Mouse (Mus musculus) forebrain, embryonic 10.5 days (tissue): ENCODE data around the gene Tex35. TPM values are rescaled to one million over a fixed set of nuclear protein-coding genes. Genes with fewer than 3 reads are reported as not detected.
A peak's percentile ranks its signal among the peaks of the same experiment; 100 is the strongest.

Experiments
- DNase-seq: peaks from one replicate; pipeline ENCODE4 v3.0.0-alpha.2; 2017; ENCODE audit warnings: low spot score; ENCODE audit errors: extremely low spot score
- H3K27ac ChIP-seq: fragments of 300-500 bp; sonication (generic); 2 replicates; pipeline ENCODE4 v1.5.1; 2016; ENCODE audit warnings: mild to moderate bottlenecking
- H3K27me3 ChIP-seq: fragments of 300-500 bp; sonication (generic); 2 replicates; pipeline ENCODE4 v1.6.1; 2016; ENCODE audit warnings: mild to moderate bottlenecking; ENCODE audit not compliant: poor library complexity, severe bottlenecking
- H3K36me3 ChIP-seq: fragments of 300-500 bp; sonication (generic); replicated peaks from 2 replicates; pipeline ENCODE4 v1.6.1; 2016; ENCODE audit warnings: mild to moderate bottlenecking, moderate library complexity
- H3K4me1 ChIP-seq: fragments of 300-500 bp; sonication (generic); 2 replicates; pipeline ENCODE4 v1.6.1; 2016
- H3K4me3 ChIP-seq: fragments of 300-500 bp; sonication (generic); 2 replicates; pipeline ENCODE4 v1.5.1; 2016; ENCODE audit warnings: mild to moderate bottlenecking, moderate library complexity
- H3K9me3 ChIP-seq: fragments of 300-500 bp; sonication (generic); 2 replicates; pipeline ENCODE4 v1.6.1; 2016; ENCODE audit warnings: mild to moderate bottlenecking, moderate library complexity
- WGBS: fragments of 180-500 bp; shearing (Covaris S2); methylation state at CpG from one replicate; pipeline ENCODE4 v1.1.7; 2016; 5-methylcytosine and 5-hydroxymethylcytosine counted together
- polyA plus RNA-seq: library from polyadenylated mRNA; unstranded; fragments of >200 nt; fragmentation: Nextera tagmentation; extraction: Ambion mirVana; gene quantifications from 2 replicates; pipeline ENCODE4 v1.2.1, GENCODE M21; 2016

Gene Tex35
- polyA plus RNA-seq, 1 experiment from 2014 or later: not detected

DNA sequence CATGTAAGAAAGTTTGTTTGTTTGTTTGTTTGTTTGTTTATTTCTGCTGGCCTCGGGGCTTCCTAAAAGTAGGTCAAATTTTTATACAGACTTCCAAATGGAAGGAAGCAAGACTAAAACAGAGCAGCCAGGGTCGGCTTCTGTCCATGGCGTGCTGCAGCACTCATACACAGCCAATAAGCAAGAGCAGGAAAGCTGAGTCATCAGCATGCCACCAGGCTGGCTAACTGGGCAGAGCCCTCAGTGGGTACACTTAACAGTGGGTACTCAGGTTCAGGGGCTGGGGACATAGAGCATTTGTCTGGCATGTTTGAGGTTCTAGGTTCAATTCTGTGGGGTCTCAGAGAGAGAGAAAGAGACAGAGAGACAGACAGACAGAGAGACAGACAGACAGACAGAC lies 47.3 kb downstream of the Tex35 start:
- no peak overlapping the region for H3K27ac ChIP-seq
- H3K27me3 ChIP-seq: peaks cover 16% of the 10 kb centered on the region
- H3K4me3 ChIP-seq: no peak overlapping the region
- peaks cover 44% of the 10 kb centered on the region for H3K4me1 ChIP-seq
- H3K9me3 ChIP-seq: no peaks in the 10 kb centered on the region
- no peak for DNase-seq
- WGBS: 89% methylated on average over 3 of the region's 3 CpGs
- H3K36me3 ChIP-seq: no peaks in the 10 kb centered on the region

DNA sequence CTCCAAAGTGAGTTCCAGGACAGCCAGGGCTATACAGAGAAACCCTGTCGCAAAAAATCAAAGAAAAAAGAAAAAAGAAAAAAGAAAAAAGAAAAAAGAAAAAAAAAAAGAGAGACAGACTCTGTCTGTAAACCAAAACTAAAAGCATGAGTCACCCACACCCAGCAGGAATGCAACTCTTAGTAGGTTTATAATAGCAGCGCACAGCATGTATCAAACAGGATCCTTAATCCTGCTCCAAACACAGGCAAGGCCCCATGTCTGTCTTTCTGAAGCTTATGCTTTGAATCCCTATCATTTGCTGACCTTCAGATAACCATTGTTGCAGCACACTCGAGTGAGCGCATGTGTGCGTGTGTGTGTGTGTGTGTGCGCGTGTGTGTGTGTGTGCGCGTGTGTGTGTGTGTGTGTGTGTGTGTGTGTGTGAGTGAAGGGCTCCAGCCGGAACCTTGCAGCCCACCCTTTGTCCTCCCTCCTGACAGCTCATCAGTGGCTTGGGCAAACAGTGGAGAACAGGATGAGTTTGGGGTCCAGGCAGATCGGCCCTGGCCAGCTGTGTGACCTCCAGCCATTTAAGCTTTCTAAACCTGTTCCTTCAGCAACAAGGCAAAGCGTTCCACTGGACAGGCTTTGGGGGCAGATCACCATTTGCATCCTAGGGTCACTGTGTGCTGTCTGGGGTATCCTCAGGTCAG lies 47.9 kb downstream of the Tex35 start:
- Histone ChIP-seq H3K27ac (no peak overlapping the region), H3K36me3 (no peaks in the 10 kb centered on the region), H3K9me3 (no peaks in the 10 kb centered on the region), H3K4me3 (no peak overlapping the region), H3K27me3 (peaks cover 10% of the 10 kb centered on the region), H3K4me1 (peaks cover 44% of the 10 kb centered on the region)
- DNase-seq: no peak
- WGBS: 84% methylated on average over 12 of the region's 12 CpGs

DNA sequence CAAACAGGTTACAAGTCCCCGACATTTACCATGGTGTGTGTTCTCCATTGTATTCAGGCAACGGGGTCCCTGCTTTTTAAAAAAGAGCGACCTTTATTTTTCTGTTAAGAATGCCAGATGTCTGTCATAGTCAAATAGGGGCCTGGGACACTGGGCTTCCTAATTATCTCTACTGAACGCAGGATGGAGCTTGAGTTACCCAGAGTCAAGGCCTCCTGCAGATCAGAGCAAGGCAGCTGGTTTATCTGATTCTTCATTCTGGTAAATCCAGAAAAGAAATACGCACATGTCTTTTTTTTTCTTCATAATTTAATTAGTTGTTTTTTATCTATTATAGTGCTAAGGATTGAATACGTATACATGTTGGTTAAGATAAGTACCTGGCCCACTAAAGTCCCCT lies 52.6 kb downstream of the Tex35 start:
- no peak overlapping the region for H3K4me3 ChIP-seq
- peaks cover 45% of the 10 kb centered on the region for H3K4me1 ChIP-seq
- no peaks in the 10 kb centered on the region for H3K36me3 ChIP-seq
- DNase-seq: no peak
- H3K27ac ChIP-seq: peak overlapping the region; percentile 68; the same call in 1 of the 2 replicates
- peaks cover 18% of the 10 kb centered on the region for H3K27me3 ChIP-seq
- 45% methylated on average over 6 of the region's 6 CpGs for WGBS
- H3K9me3 ChIP-seq: peaks cover 4% of the 10 kb centered on the region; the same call in 1 of the 2 replicates

DNA sequence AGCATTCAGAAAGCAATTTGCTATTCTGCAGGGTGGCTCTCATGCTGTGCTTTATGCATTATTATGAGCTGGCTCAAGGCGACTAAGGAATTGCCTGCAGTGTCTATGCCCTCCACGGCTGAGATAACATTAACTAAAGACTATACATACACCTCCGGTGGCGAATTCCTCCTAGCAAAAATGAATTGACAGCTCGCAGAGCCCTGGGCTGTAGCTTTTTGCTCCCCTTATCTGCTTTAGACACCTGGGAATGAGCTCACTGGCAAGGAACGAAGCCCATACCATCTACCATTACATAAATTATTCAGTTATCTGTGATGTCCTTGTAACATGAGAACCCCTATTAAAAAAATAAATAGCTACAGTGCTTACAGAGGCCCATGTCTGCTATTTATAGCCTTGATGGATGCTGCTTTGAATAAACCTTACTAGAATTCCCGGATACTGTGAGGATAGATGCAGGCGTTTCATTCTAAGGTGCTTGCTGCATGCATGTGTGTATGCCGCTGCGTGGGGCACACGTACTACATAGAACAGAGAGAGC lies 53.1 kb downstream of the Tex35 start:
- 49% methylated on average over 11 of the region's 11 CpGs for WGBS

DNA sequence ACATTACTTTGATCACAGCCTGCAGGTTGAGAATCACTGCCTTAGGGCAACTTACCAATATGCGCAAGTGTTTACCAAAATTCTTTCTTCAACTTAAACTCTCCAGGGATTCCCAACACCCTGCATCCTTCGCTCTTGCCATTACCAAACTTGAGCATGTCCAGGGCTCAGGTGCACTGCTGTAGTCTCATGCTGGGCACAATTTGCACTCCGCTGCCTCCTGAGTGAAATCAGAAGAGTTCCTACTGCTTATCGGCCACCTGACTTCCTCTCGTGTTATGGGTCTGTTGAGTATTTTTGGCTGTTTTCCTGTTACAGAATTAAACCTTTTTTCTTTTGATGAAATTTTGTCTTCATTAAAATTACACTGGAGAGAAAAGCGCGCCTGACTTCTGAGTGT lies 53.8 kb downstream of the Tex35 start:
- Histone ChIP-seq H3K36me3 (no peaks in the 10 kb centered on the region), H3K9me3 (peaks cover 4% of the 10 kb centered on the region; the same call in 1 of the 2 replicates), H3K4me3 (no peak overlapping the region), H3K4me1 (peaks cover 42% of the 10 kb centered on the region), H3K27me3 (peaks cover 30% of the 10 kb centered on the region), H3K27ac (peak overlapping the region; percentile 68; the same call in 1 of the 2 replicates)
- no peak for DNase-seq
- WGBS: 81% methylated on average over 7 of the region's 7 CpGs

More for the DNA sequence above, 53.1 kb downstream of the Tex35 start:
- Histone ChIP-seq H3K9me3 (peaks cover 4% of the 10 kb centered on the region; the same call in 1 of the 2 replicates), H3K27me3 (peaks cover 23% of the 10 kb centered on the region), H3K4me1 (peaks cover 40% of the 10 kb centered on the region), H3K4me3 (no peak overlapping the region), H3K36me3 (no peaks in the 10 kb centered on the region), H3K27ac (peak overlapping the region; percentile 68)
- DNase-seq: no peak

DNA sequence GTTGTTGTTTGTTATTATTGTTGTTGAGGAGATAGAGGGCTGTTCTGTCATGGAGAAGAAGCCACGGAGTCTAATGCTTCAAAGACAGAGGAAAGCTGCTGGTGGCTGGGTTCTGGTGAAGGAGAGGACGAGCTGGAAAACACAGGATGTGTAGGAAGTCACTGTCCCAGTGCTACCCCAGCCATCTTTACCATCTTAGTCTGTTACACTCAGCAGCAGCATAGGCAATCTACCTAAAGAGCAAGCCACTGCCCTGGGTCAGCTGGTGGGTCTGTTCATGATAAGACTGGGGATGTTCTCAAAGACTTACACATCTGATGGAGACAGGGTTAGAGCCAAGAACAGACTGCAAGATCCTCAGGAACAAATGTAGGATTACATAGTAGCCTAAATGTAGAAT lies 58.6 kb downstream of the Tex35 start:
- Histone ChIP-seq H3K27me3 (peaks cover 63% of the 10 kb centered on the region), H3K9me3 (peaks cover 4% of the 10 kb centered on the region; the same call in 1 of the 2 replicates), H3K4me1 (peaks cover 51% of the 10 kb centered on the region), H3K4me3 (no peak overlapping the region), H3K36me3 (no peaks in the 10 kb centered on the region), H3K27ac (peak overlapping the region; percentile 80)
- no peak for DNase-seq
- WGBS: 84% methylated on average over 2 of the region's 2 CpGs

Other genes starting within 250 kb of the Tex35 start
- gene Ralgps2, start 169.1 kb downstream of the Tex35 start, polyA plus RNA-seq: 84.4 and 86.5 TPM in 2 replicates